Mouse (Mus musculus) heart, embryonic 10.5 days (tissue): ENCODE measurements around the gene C1qtnf2. TPM values are rescaled to one million over a fixed set of nuclear protein-coding genes. Genes with fewer than 3 reads are reported as not detected.

Experiments used
- DNase-seq: peaks from one replicate; pipeline ENCODE4 v3.0.0-alpha.2; 2017; ENCODE audit warnings: low spot score
- H3K27ac ChIP-seq: fragments of 300-500 bp; sonication (generic); 2 replicates; pipeline ENCODE4 v1.5.1; 2016; ENCODE audit warnings: mild to moderate bottlenecking
- H3K27me3 ChIP-seq: fragments of 300-500 bp; sonication (generic); 2 replicates; pipeline ENCODE4 v1.6.1; 2016; ENCODE audit warnings: mild to moderate bottlenecking; ENCODE audit not compliant: poor library complexity, insufficient read depth, severe bottlenecking
- H3K36me3 ChIP-seq: fragments of 300-500 bp; sonication (generic); 2 replicates; pipeline ENCODE4 v1.6.1; 2016; ENCODE audit warnings: mild to moderate bottlenecking, moderate library complexity
- H3K4me1 ChIP-seq: fragments of 300-500 bp; sonication (generic); 2 replicates; pipeline ENCODE4 v1.6.1; 2016; ENCODE audit warnings: mild to moderate bottlenecking
- H3K4me3 ChIP-seq: fragments of 300-500 bp; sonication (generic); 2 replicates; pipeline ENCODE4 v1.5.1; 2016; ENCODE audit warnings: mild to moderate bottlenecking, moderate library complexity
- H3K9me3 ChIP-seq: fragments of 300-500 bp; sonication (generic); 2 replicates; pipeline ENCODE4 v1.6.1; 2016; ENCODE audit warnings: mild to moderate bottlenecking, moderate library complexity
- WGBS: fragments of 180-500 bp; shearing (Covaris S2); methylation state at CpG from one replicate; pipeline ENCODE4 v1.1.7; 2016; 5-methylcytosine and 5-hydroxymethylcytosine counted together
- polyA plus RNA-seq: library from polyadenylated mRNA; unstranded; fragments of >200 nt; fragmentation: Nextera tagmentation; extraction: Ambion mirVana; gene quantifications from 2 replicates; pipeline ENCODE4 v1.2.1, GENCODE M21; 2016

Gene C1qtnf2
- polyA plus RNA-seq, result 1.4 and 1.9 TPM in 2 replicates

- peak; percentile 77 for DNase-seq
- peak within 1 kb of the TSS; percentile 51 for H3K4me3 ChIP-seq
- H3K4me1 ChIP-seq, result peaks cover 13% of the 10 kb centered on the region
- H3K27me3 ChIP-seq, result peaks cover 6% of the 10 kb centered on the region; the same call in 1 of the 2 replicates
- 4% methylated on average over 24 of the region's 24 CpGs for WGBS
- H3K9me3 ChIP-seq, result no peaks in the 10 kb centered on the region
- H3K27ac ChIP-seq, result peak within 1 kb of the TSS; percentile 37; the same call in 1 of the 2 replicates
- no peaks in the 10 kb centered on the region for H3K36me3 ChIP-seq
Measured at GRCm38 (mm10) chr11:43474225-43474774, at the start of gene C1qtnf2. Gene C1qtnf2 (plus strand): TSS chr11:43474276.

DNA sequence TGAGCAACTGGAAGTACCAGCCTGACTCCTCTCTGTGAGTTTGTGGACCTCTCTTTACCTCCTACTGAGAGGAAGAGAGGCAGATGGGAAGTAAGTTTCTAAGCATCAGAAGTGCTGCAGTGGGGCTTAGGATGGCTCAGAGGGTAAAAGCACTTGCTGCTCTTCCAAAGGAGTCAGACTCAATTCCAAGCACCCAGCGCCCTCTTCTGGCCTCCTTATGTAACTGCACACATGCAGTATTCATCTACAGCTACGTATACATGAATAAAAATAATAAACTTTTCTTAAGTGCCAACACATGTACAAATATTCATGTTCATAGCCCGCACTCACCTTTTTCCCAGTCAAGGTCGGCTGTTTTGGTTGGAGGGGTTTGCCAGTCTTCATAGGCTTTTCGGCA is 49.7 kb upstream of the C1qtnf2 start:
- 73% methylated on average over 5 of the region's 5 CpGs for WGBS
- H3K27ac ChIP-seq, result no peak overlapping the region
- H3K27me3 ChIP-seq, result no peaks in the 10 kb centered on the region
- no peaks in the 10 kb centered on the region for H3K9me3 ChIP-seq
- peaks cover 23% of the 10 kb centered on the region for H3K36me3 ChIP-seq
- H3K4me3 ChIP-seq, result no peak overlapping the region
- no peak for DNase-seq
- H3K4me1 ChIP-seq, result peaks cover 15% of the 10 kb centered on the region; the same call in 1 of the 2 replicates

DNA sequence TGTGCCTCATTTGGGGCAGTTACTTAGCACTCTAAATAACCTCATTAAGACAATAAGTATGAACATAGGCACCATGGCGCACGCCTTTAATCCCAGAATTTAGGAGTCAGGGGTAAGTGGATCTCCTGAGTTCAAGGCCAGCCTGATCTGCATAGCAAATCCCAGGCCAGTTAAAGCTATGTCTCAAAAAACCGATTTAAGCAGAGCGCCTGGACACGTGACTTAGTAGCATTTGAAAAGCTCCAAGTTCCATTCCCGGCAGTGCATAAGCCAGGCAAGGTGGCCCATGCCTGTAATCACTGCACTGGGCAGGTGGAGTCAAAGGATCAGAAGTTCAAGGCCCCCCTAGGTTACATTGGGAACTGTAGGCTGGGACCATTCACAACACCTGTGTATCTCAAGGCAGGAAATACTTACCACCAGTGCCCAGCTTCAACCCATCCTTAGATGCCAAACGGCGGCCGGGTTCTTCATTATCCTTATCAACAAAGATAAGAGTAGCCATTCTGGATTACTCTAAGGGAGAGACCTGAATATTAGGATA is 48.8 kb upstream of the C1qtnf2 start:
- Histone ChIP-seq H3K27me3 (no peaks in the 10 kb centered on the region), H3K4me3 (peak overlapping the region; percentile 68), H3K9me3 (no peaks in the 10 kb centered on the region), H3K4me1 (peaks cover 15% of the 10 kb centered on the region; the same call in 1 of the 2 replicates), H3K36me3 (peaks cover 23% of the 10 kb centered on the region), H3K27ac (peak overlapping the region; percentile 89; the same call in 1 of the 2 replicates)
- DNase-seq, result no peak
- 69% methylated on average over 9 of the region's 9 CpGs for WGBS

- no peaks in the 10 kb centered on the region for H3K9me3 ChIP-seq
- H3K27ac ChIP-seq, result peak within 1 kb of the TSS; percentile 89
- H3K27me3 ChIP-seq, result no peaks in the 10 kb centered on the region
- WGBS, result 3% methylated on average over 27 of the region's 27 CpGs
- peak within 1 kb of the TSS; percentile 68 for H3K4me3 ChIP-seq
- peak; percentile 95 for DNase-seq
- peaks cover 21% of the 10 kb centered on the region for H3K36me3 ChIP-seq
- peaks cover 15% of the 10 kb centered on the region; the same call in 1 of the 2 replicates for H3K4me1 ChIP-seq
Measured at GRCm38 (mm10) chr11:43425824-43426413, 48.2 kb upstream of the C1qtnf2 start, which contains the start of gene Pttg1. Gene Pttg1 (minus strand): TSS chr11:43426251.

- Histone ChIP-seq H3K4me3 (peak overlapping the region; percentile 68), H3K27ac (peak overlapping the region; percentile 89), H3K27me3 (no peaks in the 10 kb centered on the region), H3K9me3 (no peaks in the 10 kb centered on the region), H3K4me1 (peaks cover 15% of the 10 kb centered on the region; the same call in 1 of the 2 replicates), H3K36me3 (peaks cover 19% of the 10 kb centered on the region)
- 17% methylated on average over 7 of the region's 7 CpGs for WGBS
- DNase-seq, result no peak
Measured at GRCm38 (mm10) chr11:43426414-43426884, 47.6 kb upstream of the C1qtnf2 start.

DNA sequence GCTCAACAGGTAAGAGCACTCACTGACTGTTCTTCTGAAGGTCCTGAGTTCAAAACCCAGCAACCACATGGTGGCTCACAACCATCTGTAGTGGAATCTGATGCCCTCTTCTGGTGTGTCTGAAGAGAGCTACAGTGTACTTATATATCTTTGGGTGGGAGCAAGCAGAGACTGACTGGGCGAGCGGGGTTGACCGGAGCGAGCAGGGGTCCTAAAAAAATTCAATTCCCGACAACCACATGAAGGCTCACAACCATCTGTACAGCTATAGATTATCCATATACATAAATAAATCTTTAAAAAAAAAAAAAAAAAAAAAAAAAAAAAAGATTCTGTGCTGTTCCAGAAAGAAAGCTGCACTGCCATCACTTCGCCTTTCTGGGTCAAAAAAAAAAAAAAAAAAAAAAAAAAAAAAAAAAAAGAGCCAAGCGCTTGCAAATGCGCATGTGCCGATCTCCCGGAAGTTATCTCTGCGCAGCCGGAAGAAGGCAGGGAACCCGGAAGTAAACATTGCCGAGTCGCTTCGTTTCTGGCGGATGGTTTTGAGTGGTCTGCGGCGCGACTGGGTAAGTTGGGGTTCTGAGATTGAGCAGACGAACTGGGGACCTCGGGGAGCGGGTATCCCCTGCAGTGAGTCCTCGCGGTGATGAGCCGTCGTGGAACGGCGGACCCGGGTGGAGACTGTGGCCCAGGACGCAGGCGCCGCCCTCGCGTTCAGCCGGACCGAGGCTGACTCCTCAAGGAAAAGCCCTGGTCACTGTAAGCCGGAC is 40.6 kb upstream of the C1qtnf2 start, which contains the start of gene Slu7:
Gene Slu7, plus strand, starts transcription at position 491 of the 770 bp plus-strand sequence.
- Histone ChIP-seq H3K4me3 (peak within 1 kb of the TSS; percentile 95), H3K9me3 (no peaks in the 10 kb centered on the region), H3K36me3 (peaks cover 12% of the 10 kb centered on the region; the same call in 1 of the 2 replicates), H3K27ac (peak within 1 kb of the TSS; percentile 88), H3K27me3 (no peaks in the 10 kb centered on the region), H3K4me1 (peaks cover 8% of the 10 kb centered on the region)
- peak; percentile 90 for DNase-seq
- WGBS, result 9% methylated on average over 38 of the region's 38 CpGs

DNA sequence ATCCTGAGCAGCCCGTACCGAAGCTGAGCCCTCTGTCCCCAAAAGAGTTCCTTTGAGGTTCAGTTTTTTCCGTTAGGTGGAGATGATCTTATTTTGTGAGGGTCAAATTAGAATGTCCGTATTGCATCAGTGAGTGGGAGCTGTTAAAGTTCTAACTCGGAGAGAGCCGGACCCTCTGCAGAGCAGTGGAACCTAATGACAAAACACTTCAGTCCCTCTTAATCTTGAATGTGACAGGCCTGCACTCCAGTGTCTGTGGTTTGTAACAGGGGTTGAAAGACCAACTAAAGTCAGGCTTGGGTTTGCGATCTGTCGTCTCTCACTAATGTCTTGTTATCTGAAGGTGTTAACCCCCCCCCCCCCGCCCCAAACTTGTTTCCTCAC is 40.1 kb upstream of the C1qtnf2 start:
- H3K4me3 ChIP-seq, result peak overlapping the region; percentile 95
- H3K4me1 ChIP-seq, result peaks cover 8% of the 10 kb centered on the region
- no peaks in the 10 kb centered on the region for H3K27me3 ChIP-seq
- 2% methylated on average over 9 of the region's 9 CpGs for WGBS
- no peak for DNase-seq
- H3K27ac ChIP-seq, result peak overlapping the region; percentile 88
- peaks cover 18% of the 10 kb centered on the region for H3K36me3 ChIP-seq
- no peaks in the 10 kb centered on the region for H3K9me3 ChIP-seq

GRCm38 (mm10) chr11:43441121-43441520 is 33.0 kb upstream of the C1qtnf2 start:
- no peaks in the 10 kb centered on the region for H3K27me3 ChIP-seq
- H3K4me1 ChIP-seq, result no peaks in the 10 kb centered on the region
- 92% methylated on average over 10 of the region's 10 CpGs for WGBS
- DNase-seq, result no peak
- H3K36me3 ChIP-seq, result peaks cover 87% of the 10 kb centered on the region
- H3K9me3 ChIP-seq, result no peaks in the 10 kb centered on the region
- H3K4me3 ChIP-seq, result no peak overlapping the region
- no peak overlapping the region for H3K27ac ChIP-seq

GRCm38 (mm10) chr11:43443183-43443582 is 30.9 kb upstream of the C1qtnf2 start:
- no peaks in the 10 kb centered on the region for H3K27me3 ChIP-seq
- H3K4me1 ChIP-seq, result no peaks in the 10 kb centered on the region
- no peaks in the 10 kb centered on the region for H3K9me3 ChIP-seq
- H3K27ac ChIP-seq, result no peak overlapping the region
- 92% methylated on average over 13 of the region's 13 CpGs for WGBS
- DNase-seq, result no peak
- H3K4me3 ChIP-seq, result no peak overlapping the region
- peaks cover 93% of the 10 kb centered on the region for H3K36me3 ChIP-seq

DNA sequence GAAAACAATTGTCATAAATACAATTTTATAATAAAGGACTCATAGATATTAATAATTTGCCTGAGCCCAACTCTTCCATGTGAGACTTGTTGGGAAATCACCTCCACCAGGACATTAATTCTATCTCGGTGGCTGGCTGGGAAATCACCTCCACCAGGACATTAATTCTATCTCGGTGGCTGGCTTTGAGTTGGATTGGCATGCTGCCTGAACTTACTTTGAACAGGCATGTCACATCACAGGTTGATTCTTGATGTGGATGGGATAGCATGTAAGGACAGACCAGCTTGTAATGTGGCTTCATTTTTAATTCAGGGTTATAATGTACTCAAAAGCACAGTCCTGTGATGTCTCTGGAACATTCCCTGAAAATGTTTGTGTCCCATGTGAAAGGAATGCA is 24.2 kb upstream of the C1qtnf2 start:
- Histone ChIP-seq H3K27me3 (no peaks in the 10 kb centered on the region), H3K9me3 (no peaks in the 10 kb centered on the region), H3K4me3 (no peak overlapping the region), H3K36me3 (peaks cover 28% of the 10 kb centered on the region), H3K27ac (no peak overlapping the region), H3K4me1 (no peaks in the 10 kb centered on the region)
- 79% methylated on average over 2 of the region's 2 CpGs for WGBS
- no peak for DNase-seq

DNA sequence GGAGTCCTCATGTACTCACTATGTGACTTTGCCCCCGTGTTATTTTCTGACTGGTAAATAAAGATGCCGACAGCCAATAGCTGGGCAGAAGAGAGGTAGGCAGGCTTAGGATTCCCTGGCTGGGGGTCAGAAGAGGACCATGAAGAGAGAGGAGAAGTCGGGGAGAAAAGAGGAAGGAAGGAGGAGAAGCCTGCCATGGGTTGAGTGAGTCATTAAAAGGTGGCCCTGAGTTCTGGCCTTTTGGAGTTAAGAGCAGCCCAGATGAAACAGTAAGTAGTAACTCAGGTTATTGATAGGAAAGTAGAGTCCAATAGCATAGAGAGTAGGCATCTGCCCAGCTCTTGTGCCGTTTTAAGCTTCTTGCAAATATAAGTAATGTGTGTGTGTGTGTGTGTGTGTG is 22.8 kb upstream of the C1qtnf2 start:
- Histone ChIP-seq H3K36me3 (peaks cover 14% of the 10 kb centered on the region), H3K9me3 (no peaks in the 10 kb centered on the region), H3K27me3 (no peaks in the 10 kb centered on the region), H3K4me3 (no peak overlapping the region), H3K4me1 (no peaks in the 10 kb centered on the region), H3K27ac (no peak overlapping the region)
- no peak for DNase-seq
- 70% methylated on average over 4 of the region's 4 CpGs for WGBS

DNA sequence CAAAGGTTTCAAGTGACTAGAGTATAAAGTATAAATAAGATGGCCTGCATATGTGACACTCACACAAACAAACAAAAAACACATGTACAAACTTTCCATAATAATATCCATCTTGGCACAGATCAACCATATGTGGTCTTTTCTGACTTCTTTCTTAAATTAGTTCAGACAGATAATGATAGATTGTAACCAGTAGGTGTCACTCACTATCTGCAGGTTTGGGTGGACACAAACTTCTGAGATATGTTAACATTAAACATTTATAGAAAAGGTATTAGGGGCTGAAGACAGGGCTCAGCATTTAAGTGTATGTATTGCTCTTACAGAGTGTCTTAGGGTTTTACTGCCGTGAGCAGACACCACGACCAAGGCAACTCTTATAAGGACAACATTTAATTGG is 21.8 kb upstream of the C1qtnf2 start:
- 65% methylated on average over 2 of the region's 2 CpGs for WGBS
- no peak overlapping the region for H3K27ac ChIP-seq
- no peaks in the 10 kb centered on the region for H3K9me3 ChIP-seq
- no peak overlapping the region for H3K4me3 ChIP-seq
- H3K36me3 ChIP-seq, result peaks cover 5% of the 10 kb centered on the region
- no peak for DNase-seq
- H3K27me3 ChIP-seq, result no peaks in the 10 kb centered on the region
- H3K4me1 ChIP-seq, result no peaks in the 10 kb centered on the region
